13 mouse cellular contexts compared by ENCODE assay signal in genomic region chr2:152050316-152050715, GRCm38 (mm10). TPM values are rescaled to one million over a fixed set of nuclear protein-coding genes. Genes with fewer than 3 reads are reported as not detected.
DNase-seq lines count a peak whose midpoint lies in the region; ATAC-seq lines count a peak whose summit lies in the region.
"Had no signal": no experiment of that assay in that cellular context is flagged by ENCODE, and none has a peak within 500 bp of the region (broad histone marks: within the 10 kb centered on the region; RNA-seq: fewer than 3 reads in every experiment).

No protein-coding gene starts in this region.

- peak; percentile 74 for ATAC-seq in forebrain, embryonic 14.5 days
- ATAC-seq in megakaryocyte-erythroid progenitor cell, adult 5-6 weeks (replicated peaks; ENCODE audit: low FRiP score, low TSS enrichment, poor library complexity, severe bottlenecking): peak; percentile 40
- no peak for ATAC-seq in CD4-positive, CD25-positive, alpha-beta regulatory T cell, adult 4 months

- intact Hi-C loops in left cerebral cortex, postnatal 4 days (cut with DNase I): no loop called here

- peaks cover 39% of the 10 kb centered on the region for H3K4me1 ChIP-seq in forebrain, embryonic 14.5 days (ENCODE audit: control insufficient read depth, insufficient read depth, low read length)

- peak; percentile 16 for DNase-seq in left cerebral cortex, postnatal 4 days
- DNase-seq in left cerebral cortex, adult 11 months (ENCODE audit: low spot score): no peak
- DNase-seq in forebrain, embryonic 14.5 days (ENCODE audit: low spot score): peak; percentile 95
- peak; percentile 7 for DNase-seq in splenic B cell, adult 2 months (ENCODE audit: low read depth, low spot score)
- DNase-seq in layer of hippocampus, adult 8-10 months (ENCODE audit: low spot score in 2 of 2): no peak
- DNase-seq in heart, postnatal 4 days: no peak
- DNase-seq: kidney, adult 9 months; thymus, postnatal 36 days had no signal

- peaks cover 3% of the 10 kb centered on the region; the same call in 1 of the 2 replicates for H3K27me3 ChIP-seq in forebrain, embryonic 14.5 days (replicated peaks; ENCODE audit: control insufficient read depth, insufficient read depth, low read length)
- peaks cover 2% of the 10 kb centered on the region; the same call in 1 of the 2 replicates for H3K27me3 ChIP-seq in splenic B cell, adult 2 months (ENCODE audit: control insufficient read depth, insufficient read depth, low read length, poor library complexity, severe bottlenecking)

- 1% methylated on average over 7 of the region's 7 CpGs for WGBS in forebrain, embryonic 14.5 days

- peak overlapping the region; percentile 48; the same call in 1 of the 2 replicates for H3K4me3 ChIP-seq in forebrain, embryonic 14.5 days (ENCODE audit: low read depth, low read length)

- H3K9ac ChIP-seq in forebrain, embryonic 14.5 days (ENCODE audit: low read length): peak overlapping the region; percentile 82
- H3K9ac ChIP-seq: heart, embryonic 15.5 days had no signal

- H3K9me3 ChIP-seq in forebrain, embryonic 14.5 days (replicated peaks; ENCODE audit: control insufficient read depth, low read length): no peaks in the 10 kb centered on the region
- H3K9me3 ChIP-seq: heart, embryonic 15.5 days had no signal

- H3K4me2 ChIP-seq in forebrain, embryonic 14.5 days (ENCODE audit: low read length): peak overlapping the region; percentile 94
- H3K4me2 ChIP-seq: heart, embryonic 15.5 days had no signal

- peak overlapping the region; percentile 97 for H3K27ac ChIP-seq in forebrain, embryonic 14.5 days (ENCODE audit: low read depth, low read length)
- H3K27ac ChIP-seq: heart, embryonic 15.5 days; macrophage had no signal

- no peaks in the 10 kb centered on the region for H3K36me3 ChIP-seq in forebrain, embryonic 14.5 days (ENCODE audit: control insufficient read depth, insufficient read depth, low read length)
- H3K36me3 ChIP-seq in splenic B cell, adult 2 months (ENCODE audit: control insufficient read depth, insufficient read depth, low read length, poor library complexity, severe bottlenecking): no peaks in the 10 kb centered on the region
- H3K36me3 ChIP-seq: heart, embryonic 15.5 days had no signal

RNA-seq across cellular contexts. Expression of gene Scrt2, which starts 31.0 kb away (rescaled TPM):
- total RNA-seq in left cerebral cortex, postnatal 4 days (2021): 10 to 100 TPM; 20.0 to 25.2 TPM
- polyA plus RNA-seq in forebrain, embryonic 14.5 days (2014; fragmentation: Nextera tagmentation; extraction: Ambion mirVana): 16.1 and 16.2 TPM in 2 replicates
- total RNA-seq in megakaryocyte-erythroid progenitor cell, adult 5-6 weeks (2014; fragmentation: Nextera tagmentation): not detected in 2 replicates
- total RNA-seq in megakaryocyte-erythroid progenitor cell, adult 5-6 weeks (2017): not detected in 2 replicates
- total RNA-seq in layer of hippocampus, adult 8-10 months (2022): 10 to 100 TPM; 16.9 to 20.3 (median 18.4) TPM
- not detected for total RNA-seq in heart, postnatal 4 days (2021)
- not detected for polyA plus RNA-seq in CD4-positive, CD25-positive, alpha-beta regulatory T cell, adult 4 months (2017; shearing (Covaris generic))
- total RNA-seq: liver, adult 2 months had no signal
- polyA plus RNA-seq: heart, embryonic 15.5 days; liver, adult 2 months; macrophage had no signal

RNA-seq across cellular contexts. Expression of gene Slc52a3, which starts 54.0 kb away (rescaled TPM):
- 1 to 10 TPM; 2.2 to 2.5 TPM for total RNA-seq in left cerebral cortex, postnatal 4 days (2021)
- 0.72 and 1.1 TPM in 2 replicates for polyA plus RNA-seq in forebrain, embryonic 14.5 days (2014; fragmentation: Nextera tagmentation; extraction: Ambion mirVana)
- 0.42 and 1.4 TPM in 2 replicates for total RNA-seq in megakaryocyte-erythroid progenitor cell, adult 5-6 weeks (2014; fragmentation: Nextera tagmentation)
- total RNA-seq in megakaryocyte-erythroid progenitor cell, adult 5-6 weeks (2017): 0.34 and 0.80 TPM in 2 replicates
- 1 to 10 TPM; 2.1 to 3.9 (median 2.1) TPM for total RNA-seq in layer of hippocampus, adult 8-10 months (2022)
- total RNA-seq in heart, postnatal 4 days (2021): 1 to 10 TPM; 1.4 to 1.5 TPM
- polyA plus RNA-seq in CD4-positive, CD25-positive, alpha-beta regulatory T cell, adult 4 months (2017; shearing (Covaris generic)): 10 to 100 TPM in 1 of 2 experiments, 1 to 10 TPM in 1; 8.6 to 16.0 TPM
- polyA plus RNA-seq: macrophage had no signal

RNA-seq across cellular contexts. Expression of gene Srxn1, which starts 55.0 kb away (rescaled TPM):
- 10 to 100 TPM; 17.7 to 18.8 TPM for total RNA-seq in left cerebral cortex, postnatal 4 days (2021)
- polyA plus RNA-seq in forebrain, embryonic 14.5 days (2014; fragmentation: Nextera tagmentation; extraction: Ambion mirVana): 11.8 and 12.0 TPM in 2 replicates
- total RNA-seq in megakaryocyte-erythroid progenitor cell, adult 5-6 weeks (2014; fragmentation: Nextera tagmentation): 2.2 and 2.6 TPM in 2 replicates
- 5.8 and 14.0 TPM in 2 replicates for total RNA-seq in megakaryocyte-erythroid progenitor cell, adult 5-6 weeks (2017)
- total RNA-seq in layer of hippocampus, adult 8-10 months (2022): 10 to 100 TPM; 65.7 to 77.7 (median 72.6) TPM
- total RNA-seq in heart, postnatal 4 days (2021): 1 to 10 TPM; 9.0 TPM
- polyA plus RNA-seq in CD4-positive, CD25-positive, alpha-beta regulatory T cell, adult 4 months (2017; shearing (Covaris generic)): 1 to 10 TPM; 2.2 to 3.0 TPM

Comparison
In these comparisons a context has a peak if more than half of its experiments do, and no peak if none do; other contexts are left out.
1. DNase-seq: peak in left cerebral cortex, postnatal 4 days (single experiment), forebrain, embryonic 14.5 days (single experiment) and splenic B cell, adult 2 months (single experiment); none in left cerebral cortex, adult 11 months (single experiment), layer of hippocampus, adult 8-10 months (0 of 2) and heart, postnatal 4 days (single experiment).
2. RNA of gene Scrt2, which starts 31.0 kb away (total RNA-seq): 20.0 to 25.2 TPM in left cerebral cortex, postnatal 4 days and 16.9 to 20.3 TPM in layer of hippocampus, adult 8-10 months; not detected in heart, postnatal 4 days and not detected in megakaryocyte-erythroid progenitor cell, adult 5-6 weeks; every median in the first group is over 10 times any median in the second.